Comparison of ENCODE assay signal across 19 mouse cellular contexts in genomic region chr7:45259281-45259680, GRCm38 (mm10). TPM values are rescaled to one million over a fixed set of nuclear protein-coding genes. Genes with fewer than 3 reads are reported as not detected.
"Had no signal": no experiment of that assay in that cellular context is flagged by ENCODE, and none has a peak within 500 bp of the region (broad histone marks: within the 10 kb centered on the region; RNA-seq: fewer than 3 reads in every experiment).

No protein-coding gene starts in this region.

- DNase-seq: gastrocnemius, adult 2 months; gastrocnemius, postnatal 10 days; gastrocnemius, postnatal 25 days; heart, postnatal 4 days; kidney, adult 18-20 months; kidney, adult 8-10 months; kidney, postnatal 10 days; kidney, postnatal 25 days; kidney, postnatal 4 days; liver; liver, embryonic 13.5 days had no signal

RNA-seq across cellular contexts. Expression of gene Slc6a21, which starts 18.0 kb away (rescaled TPM):
- total RNA-seq: gastrocnemius, adult 2 months; gastrocnemius, postnatal 10 days; gastrocnemius, postnatal 25 days; gastrocnemius, postnatal 4 days; granulocyte monocyte progenitor cell, adult 5-6 weeks; heart, adult 2 months; heart, postnatal 25 days; heart, postnatal 4 days; layer of hippocampus, adult 2 months; layer of hippocampus, postnatal 10 days; layer of hippocampus, postnatal 25 days; left cerebral cortex, postnatal 36 days had no signal

RNA-seq across cellular contexts. Expression of gene Slc6a16, which starts 18.4 kb away (rescaled TPM):
- total RNA-seq: gastrocnemius, adult 2 months; gastrocnemius, postnatal 10 days; gastrocnemius, postnatal 25 days; gastrocnemius, postnatal 4 days; granulocyte monocyte progenitor cell, adult 5-6 weeks; heart, adult 2 months; heart, postnatal 25 days had no signal

RNA-seq across cellular contexts. Expression of gene Tead2, which starts 43.7 kb away (rescaled TPM):
- total RNA-seq: granulocyte monocyte progenitor cell, adult 5-6 weeks had no signal

RNA-seq across cellular contexts. Expression of gene Dkkl1, which starts 47.3 kb away (rescaled TPM):
- total RNA-seq: gastrocnemius, adult 2 months; gastrocnemius, postnatal 10 days; gastrocnemius, postnatal 25 days; gastrocnemius, postnatal 4 days; heart, adult 2 months; heart, postnatal 25 days; heart, postnatal 4 days had no signal
